Mouse (Mus musculus) kidney, embryonic 14.5 days (tissue): Measurements from ENCODE around the gene Slc39a11. TPM values are rescaled to one million over a fixed set of nuclear protein-coding genes. Genes with fewer than 3 reads are reported as not detected.

Experiments used
- ATAC-seq: fragments of 200-750 bp; cut with Nextera tagmentation; 2 replicates; pipeline ENCODE4 v1.8.0; 2017; ENCODE audit warnings: moderate number of reproducible peaks, mild to moderate bottlenecking, moderate TSS enrichment, moderate library complexity; ENCODE audit not compliant: low FRiP score, low TSS enrichment
- H3K27ac ChIP-seq: fragments of 300-500 bp; sonication (generic); 2 replicates; pipeline ENCODE4 v1.5.1; 2014; ENCODE audit warnings: low read depth, mild to moderate bottlenecking, low read length, moderate library complexity, mixed read lengths
- H3K27me3 ChIP-seq: fragments of 300-500 bp; sonication (generic); 2 replicates; pipeline ENCODE4 v1.6.1; 2014; ENCODE audit warnings: mild to moderate bottlenecking, low read length; ENCODE audit not compliant: control insufficient read depth, insufficient read depth
- H3K36me3 ChIP-seq: fragments of 300-500 bp; sonication (generic); 2 replicates; pipeline ENCODE4 v1.6.1; 2014; ENCODE audit warnings: low read length, mixed read lengths; ENCODE audit not compliant: control insufficient read depth, insufficient read depth
- H3K4me1 ChIP-seq: fragments of 300-500 bp; sonication (generic); 2 replicates; pipeline ENCODE4 v1.6.1; 2014; ENCODE audit warnings: low read length, mixed read lengths; ENCODE audit not compliant: control insufficient read depth, insufficient read depth
- H3K4me2 ChIP-seq: fragments of 300-500 bp; sonication (generic); replicated peaks from 2 replicates; pipeline ENCODE4 v1.6.1; 2014; ENCODE audit warnings: low read depth, mild to moderate bottlenecking, low read length
- H3K4me3 ChIP-seq: fragments of 300-500 bp; sonication (generic); 2 replicates; pipeline ENCODE4 v1.5.1; 2014; ENCODE audit warnings: mild to moderate bottlenecking, low read length
- H3K9ac ChIP-seq: fragments of 300-500 bp; sonication (generic); 2 replicates; pipeline ENCODE4 v1.6.1; 2014; ENCODE audit warnings: low read depth, mild to moderate bottlenecking, low read length, moderate library complexity
- H3K9me3 ChIP-seq: fragments of 300-500 bp; sonication (generic); 2 replicates; pipeline ENCODE4 v1.6.1; 2016; ENCODE audit warnings: low read length; ENCODE audit not compliant: control insufficient read depth
- WGBS: fragments of 180-500 bp; shearing (Covaris S2); extraction: QIAGEN DNeasy Blood & Tissue Kit; methylation state at CpG from one replicate; pipeline ENCODE4 v1.1.7; 2014; 5-methylcytosine and 5-hydroxymethylcytosine counted together
- polyA plus RNA-seq: library from polyadenylated mRNA; unstranded; fragments of >200 nt; fragmentation: Nextera tagmentation; extraction: Ambion mirVana; gene quantifications from 2 replicates; pipeline ENCODE4 v1.2.1, GENCODE M21; 2014

Gene Slc39a11
- polyA plus RNA-seq, 1 experiment from 2014 or later: 16.4 TPM

- no peak overlapping the region for H3K4me3 ChIP-seq
- H3K4me2 ChIP-seq: no peak overlapping the region
- no peak; the same call in 1 of the 2 replicates for ATAC-seq
- no peak overlapping the region for H3K27ac ChIP-seq
- H3K36me3 ChIP-seq: no peaks in the 10 kb centered on the region
- 27% methylated on average over 10 of the region's 10 CpGs for WGBS
- H3K9me3 ChIP-seq: no peaks in the 10 kb centered on the region
- no peaks in the 10 kb centered on the region for H3K27me3 ChIP-seq
- H3K4me1 ChIP-seq: 0 out of 2 replicates have a peak, but pooled peaks cover 3% of the 10 kb centered on the region
- H3K9ac ChIP-seq: no peak overlapping the region
Observed at GRCm38 (mm10) chr11:113382674-113383571, 267.0 kb downstream of the Slc39a11 start.

GRCm38 (mm10) chr11:113381550-113381949 lies 268.3 kb downstream of the Slc39a11 start:
- 76% methylated on average over 8 of the region's 8 CpGs for WGBS

DNA sequence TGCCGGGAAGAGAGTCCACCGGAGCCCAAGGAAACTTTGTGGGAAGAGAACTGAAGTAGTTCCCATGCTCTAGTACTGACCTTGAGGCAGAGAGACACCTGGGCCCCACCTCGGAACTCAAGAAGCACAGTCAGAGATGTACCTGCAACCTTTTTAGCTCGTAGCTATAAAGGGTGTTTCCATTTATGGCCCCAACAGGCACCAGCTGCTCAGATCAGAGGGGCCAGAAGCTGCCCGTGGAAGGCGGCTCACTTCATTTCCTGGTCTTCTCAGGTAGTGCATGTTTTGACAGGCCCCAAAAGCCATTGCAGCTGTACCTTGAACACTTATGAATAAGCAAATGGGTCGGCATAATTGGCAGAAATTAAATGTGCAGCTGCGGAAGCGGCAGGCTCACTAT lies 271.0 kb downstream of the Slc39a11 start:
- Histone ChIP-seq H3K9me3 (no peaks in the 10 kb centered on the region), H3K9ac (no peak overlapping the region), H3K4me2 (no peak overlapping the region), H3K36me3 (no peaks in the 10 kb centered on the region), H3K27ac (no peak overlapping the region), H3K27me3 (no peaks in the 10 kb centered on the region), H3K4me1 (0 out of 2 replicates have a peak, but pooled peaks cover 3% of the 10 kb centered on the region), H3K4me3 (no peak overlapping the region)
- WGBS: 64% methylated on average over 9 of the region's 9 CpGs
- no peak for ATAC-seq

More at GRCm38 (mm10) chr11:113381550-113381949, 268.3 kb downstream of the Slc39a11 start:
- Histone ChIP-seq H3K36me3 (no peaks in the 10 kb centered on the region), H3K27ac (no peak overlapping the region), H3K4me1 (0 out of 2 replicates have a peak, but pooled peaks cover 3% of the 10 kb centered on the region), H3K9ac (no peak overlapping the region), H3K9me3 (no peaks in the 10 kb centered on the region), H3K4me3 (no peak overlapping the region), H3K27me3 (no peaks in the 10 kb centered on the region), H3K4me2 (no peak overlapping the region)
- no peak for ATAC-seq

DNA sequence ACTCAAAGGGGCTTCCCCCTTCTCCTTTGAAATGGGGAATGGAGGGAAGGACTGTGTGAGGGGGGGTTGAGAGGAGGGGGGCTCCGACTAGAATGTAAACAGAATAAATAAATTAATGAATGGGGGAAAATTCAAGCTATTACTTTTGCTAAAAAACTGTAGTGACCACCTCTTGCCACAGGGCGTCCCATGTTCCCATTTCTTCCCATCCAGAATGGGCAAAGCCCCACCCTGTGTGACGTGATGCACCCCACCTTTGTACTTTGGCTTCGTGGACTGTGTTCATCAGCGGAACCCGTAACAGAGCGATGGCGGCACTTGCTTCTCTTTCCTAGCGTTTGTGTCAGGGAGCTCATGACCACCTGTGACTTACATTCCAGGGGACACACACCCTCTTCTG lies 273.8 kb downstream of the Slc39a11 start:
- Histone ChIP-seq H3K4me2 (no peak overlapping the region), H3K4me1 (no peaks in the 10 kb centered on the region), H3K4me3 (no peak overlapping the region), H3K27ac (no peak overlapping the region), H3K27me3 (no peaks in the 10 kb centered on the region), H3K36me3 (no peaks in the 10 kb centered on the region), H3K9me3 (no peaks in the 10 kb centered on the region), H3K9ac (no peak overlapping the region)
- WGBS: 87% methylated on average over 9 of the region's 9 CpGs
- no peak for ATAC-seq

DNA sequence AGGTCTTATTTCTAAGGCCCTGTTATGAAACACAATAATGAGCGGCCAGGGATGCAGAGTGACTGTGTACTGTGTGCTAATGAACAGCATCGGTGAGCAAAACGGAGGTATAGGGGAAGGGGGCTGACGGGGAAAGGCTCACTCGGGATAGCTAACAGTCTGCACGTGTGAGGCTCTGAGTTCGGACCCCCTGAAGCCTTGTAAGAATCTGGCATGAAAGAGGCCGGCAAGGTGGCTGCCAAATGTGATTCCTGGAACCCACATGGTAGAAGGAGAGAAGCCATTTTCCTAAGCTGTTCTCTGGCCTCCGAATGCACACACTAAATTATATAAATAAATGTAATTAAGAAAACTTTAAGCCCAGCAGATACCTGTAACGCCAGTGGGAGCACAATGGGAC lies 276.0 kb downstream of the Slc39a11 start:
- no peak for ATAC-seq
- Histone ChIP-seq H3K27ac (no peak overlapping the region), H3K4me1 (no peaks in the 10 kb centered on the region), H3K27me3 (no peaks in the 10 kb centered on the region), H3K36me3 (no peaks in the 10 kb centered on the region), H3K9me3 (no peaks in the 10 kb centered on the region), H3K4me3 (no peak overlapping the region), H3K4me2 (no peak overlapping the region), H3K9ac (no peak overlapping the region)
- WGBS: 91% methylated on average over 10 of the region's 10 CpGs

DNA sequence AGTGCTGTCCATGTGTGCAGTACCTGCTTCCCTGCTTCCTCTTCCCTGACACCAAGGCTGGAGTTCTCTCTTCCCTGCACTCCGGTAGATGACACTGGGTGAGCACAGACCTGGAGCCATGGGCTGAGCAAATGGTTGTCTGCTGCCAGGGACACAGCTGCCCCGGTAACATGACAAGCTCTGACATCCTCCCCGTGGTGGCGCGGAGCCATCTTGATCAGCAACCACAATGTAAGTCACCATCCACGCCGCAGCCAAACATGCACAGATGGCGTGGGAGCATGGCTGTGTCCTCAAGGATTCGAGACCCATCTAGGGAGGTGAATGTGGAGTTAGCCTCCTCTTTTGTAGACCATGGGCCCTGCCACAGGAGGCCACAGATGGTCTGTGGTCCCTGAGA lies 276.5 kb downstream of the Slc39a11 start:
- no peak for ATAC-seq
- no peaks in the 10 kb centered on the region for H3K36me3 ChIP-seq
- H3K9me3 ChIP-seq: no peaks in the 10 kb centered on the region
- WGBS: 94% methylated on average over 9 of the region's 9 CpGs
- no peaks in the 10 kb centered on the region for H3K27me3 ChIP-seq
- no peak overlapping the region for H3K4me3 ChIP-seq
- no peak overlapping the region for H3K4me2 ChIP-seq
- 0 out of 2 replicates have a peak, but pooled peaks cover 3% of the 10 kb centered on the region for H3K4me1 ChIP-seq
- no peak overlapping the region for H3K27ac ChIP-seq
- H3K9ac ChIP-seq: no peak overlapping the region

DNA sequence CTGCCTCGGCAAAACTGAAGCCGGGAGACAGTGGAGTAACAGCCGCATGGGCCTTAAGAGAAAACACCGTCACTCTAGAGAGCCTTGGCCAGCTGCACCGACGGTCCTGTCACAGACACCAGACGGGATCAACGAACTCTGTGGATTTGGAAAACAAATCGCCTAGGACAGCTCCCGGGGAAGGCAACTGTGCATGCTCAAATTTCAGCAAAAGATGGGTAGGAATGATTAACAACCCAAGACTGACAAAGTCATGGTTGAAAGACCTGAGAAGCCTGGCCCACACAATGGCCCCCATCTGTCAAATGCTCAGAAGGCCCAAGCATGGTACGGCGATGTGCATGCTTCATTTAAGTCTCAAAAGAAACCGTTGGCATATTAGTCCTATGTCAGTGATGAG lies 281.8 kb downstream of the Slc39a11 start:
- Histone ChIP-seq H3K9me3 (no peaks in the 10 kb centered on the region), H3K9ac (no peak overlapping the region), H3K27ac (no peak overlapping the region), H3K36me3 (no peaks in the 10 kb centered on the region), H3K27me3 (no peaks in the 10 kb centered on the region), H3K4me1 (peaks cover 14% of the 10 kb centered on the region), H3K4me2 (no peak overlapping the region), H3K4me3 (no peak overlapping the region)
- 21% methylated on average over 13 of the region's 13 CpGs for WGBS
- peak; percentile 67 for ATAC-seq

GRCm38 (mm10) chr11:113366257-113367030 lies 283.4 kb downstream of the Slc39a11 start:
- peak; percentile 71 for ATAC-seq
- WGBS: 39% methylated on average over 19 of the region's 19 CpGs

DNA sequence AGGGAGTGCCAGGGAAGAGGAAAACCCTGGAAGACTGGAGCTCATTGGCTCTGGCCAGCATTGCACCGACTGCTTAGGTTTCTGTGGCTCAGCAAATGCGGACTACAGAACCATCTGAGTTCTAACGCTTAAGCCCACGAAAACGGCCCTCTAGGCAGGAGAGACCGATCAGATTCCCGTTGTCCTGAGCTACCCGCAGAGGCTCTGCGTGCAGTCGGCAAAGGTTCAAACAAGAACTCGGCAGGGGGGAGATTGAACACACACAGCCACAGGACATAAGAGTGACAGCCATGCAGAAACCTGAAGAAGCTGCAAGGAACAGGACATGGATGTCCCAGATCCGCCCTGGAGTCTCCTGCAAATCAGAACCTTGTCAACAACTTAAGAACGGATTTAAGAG lies 286.1 kb downstream of the Slc39a11 start:
- Histone ChIP-seq H3K9me3 (no peaks in the 10 kb centered on the region; the same call in 1 of the 2 replicates), H3K4me2 (no peak overlapping the region), H3K27ac (no peak overlapping the region), H3K4me3 (no peak overlapping the region), H3K36me3 (no peaks in the 10 kb centered on the region), H3K9ac (no peak overlapping the region), H3K27me3 (no peaks in the 10 kb centered on the region), H3K4me1 (peaks cover 14% of the 10 kb centered on the region)
- 58% methylated on average over 13 of the region's 13 CpGs for WGBS
- ATAC-seq: no peak

More at GRCm38 (mm10) chr11:113366257-113367030, 283.4 kb downstream of the Slc39a11 start:
- Histone ChIP-seq H3K4me2 (no peak overlapping the region), H3K4me3 (no peak overlapping the region), H3K4me1 (peaks cover 14% of the 10 kb centered on the region), H3K9me3 (no peaks in the 10 kb centered on the region), H3K36me3 (no peaks in the 10 kb centered on the region), H3K27me3 (no peaks in the 10 kb centered on the region), H3K27ac (no peak overlapping the region), H3K9ac (no peak overlapping the region)
